Mouse (Mus musculus): ENCODE results near the gene Herc2. TPM values are rescaled to one million over a fixed set of nuclear protein-coding genes. Genes with fewer than 3 reads are reported as not detected.
A peak's percentile ranks its signal among the peaks of the same experiment; 100 is the strongest.

The Herc2 gene
- total RNA-seq, 2 experiments from 2014 or later: 134 to 143 TPM

GRCm38 (mm10) chr7:56064876-56065275 lies 14.9 kb downstream of the Herc2 start:
- intact Hi-C loops (cut with DNase I): no loop called here
- DNase-seq (ENCODE audit: low spot score in 2 of 2): no peak

- intact Hi-C loops (cut with DNase I): no loop called here
- no peak for DNase-seq (ENCODE audit: low spot score in 2 of 2)
Measured at GRCm38 (mm10) chr7:56066136-56066535, 16.1 kb downstream of the Herc2 start.

- intact Hi-C loops (cut with DNase I): no loop called here
- DNase-seq (ENCODE audit: low spot score in 2 of 2): no peak
Measured at GRCm38 (mm10) chr7:56066634-56067033, 16.6 kb downstream of the Herc2 start.

GRCm38 (mm10) chr7:56071724-56072123 lies 21.7 kb downstream of the Herc2 start:
- intact Hi-C loops (cut with DNase I): no loop called here

GRCm38 (mm10) chr7:56083034-56083433 lies 33.0 kb downstream of the Herc2 start:
- no peak for DNase-seq (ENCODE audit: low spot score in 2 of 2)
- intact Hi-C loops (cut with DNase I): no loop called here

More at GRCm38 (mm10) chr7:56071724-56072123, 21.7 kb downstream of the Herc2 start:
- DNase-seq (ENCODE audit: low spot score in 2 of 2): peak; percentile 33 to 48

- DNase-seq (ENCODE audit: low spot score in 2 of 2): no peak
- intact Hi-C loops (cut with DNase I): no loop called here
Measured at GRCm38 (mm10) chr7:56089097-56089496, 39.1 kb downstream of the Herc2 start.

- DNase-seq (ENCODE audit: low spot score in 2 of 2): no peak
- intact Hi-C loops (cut with DNase I): no loop called here
Measured at GRCm38 (mm10) chr7:56091445-56091844, 41.4 kb downstream of the Herc2 start.

- intact Hi-C loops (cut with DNase I): no loop called here
- no peak for DNase-seq (ENCODE audit: low spot score in 2 of 2)
Measured at GRCm38 (mm10) chr7:56102293-56102847, 52.4 kb downstream of the Herc2 start.

- no peak for DNase-seq (ENCODE audit: low spot score in 2 of 2)
- intact Hi-C loops (cut with DNase I): no loop called here
Measured at GRCm38 (mm10) chr7:56112999-56113398, 63.0 kb downstream of the Herc2 start.

GRCm38 (mm10) chr7:56114148-56114547 lies 64.2 kb downstream of the Herc2 start:
- intact Hi-C loops (cut with DNase I): no loop called here
- DNase-seq (ENCODE audit: low spot score in 2 of 2): no peak

- no peak for DNase-seq (ENCODE audit: low spot score in 2 of 2)
- intact Hi-C loops (cut with DNase I): no loop called here
Measured at GRCm38 (mm10) chr7:56120968-56121367, 71.0 kb downstream of the Herc2 start.

GRCm38 (mm10) chr7:56121425-56121824 lies 71.4 kb downstream of the Herc2 start:
- no peak for DNase-seq (ENCODE audit: low spot score in 2 of 2)
- intact Hi-C loops (cut with DNase I): no loop called here

GRCm38 (mm10) chr7:56128080-56128479 lies 78.1 kb downstream of the Herc2 start:
- intact Hi-C loops (cut with DNase I): no loop called here
- no peak for DNase-seq (ENCODE audit: low spot score in 2 of 2)

GRCm38 (mm10) chr7:56129577-56129976 lies 79.6 kb downstream of the Herc2 start:
- intact Hi-C loops (cut with DNase I): no loop called here
- DNase-seq (ENCODE audit: low spot score in 2 of 2): no peak

GRCm38 (mm10) chr7:56131548-56131947 lies 81.6 kb downstream of the Herc2 start:
- intact Hi-C loops (cut with DNase I): no loop called here
- DNase-seq (ENCODE audit: low spot score in 2 of 2): no peak

- no peak for DNase-seq (ENCODE audit: low spot score in 2 of 2)
- intact Hi-C loops (cut with DNase I): no loop called here
Measured at GRCm38 (mm10) chr7:56138706-56139105, 88.7 kb downstream of the Herc2 start.

- intact Hi-C loops (cut with DNase I): no loop called here
- DNase-seq (ENCODE audit: low spot score in 2 of 2): no peak
Measured at GRCm38 (mm10) chr7:56146424-56146823, 96.4 kb downstream of the Herc2 start.

- intact Hi-C loops (cut with DNase I): no loop called here
- no peak for DNase-seq (ENCODE audit: low spot score in 2 of 2)
Measured at GRCm38 (mm10) chr7:56148925-56149324, 98.9 kb downstream of the Herc2 start.

- no peak for DNase-seq (ENCODE audit: low spot score in 2 of 2)
- intact Hi-C loops (cut with DNase I): no loop called here
Measured at GRCm38 (mm10) chr7:56151885-56152676, 102.1 kb downstream of the Herc2 start.

- no peak for DNase-seq (ENCODE audit: low spot score in 2 of 2)
- intact Hi-C loops (cut with DNase I): no loop called here
Measured at GRCm38 (mm10) chr7:56153161-56153560, 103.2 kb downstream of the Herc2 start.

- no peak for DNase-seq (ENCODE audit: low spot score in 2 of 2)
- intact Hi-C loops (cut with DNase I): no loop called here
Measured at GRCm38 (mm10) chr7:56153625-56154024, 103.6 kb downstream of the Herc2 start.

All from left cerebral cortex, postnatal 36 days (tissue).